Mouse (Mus musculus): ENCODE results near the gene Fgf16. TPM values are rescaled to one million over a fixed set of nuclear protein-coding genes. Genes with fewer than 3 reads are reported as not detected.
A peak's percentile ranks its signal among the peaks of the same experiment; 100 is the strongest.

Fgf16 gene
- not detected in 2 replicates for polyA plus RNA-seq (2014; fragmentation: Nextera tagmentation; extraction: Ambion mirVana)

GRCm38 (mm10) chrX:105764162-105765004 is at the start of gene Fgf16:
Gene Fgf16 (plus strand): TSS chrX:105764279.
- H3K27me3 ChIP-seq (ENCODE audit: control insufficient read depth, insufficient read depth, low read length) = peaks cover 17% of the 10 kb centered on the region
- H3K36me3 ChIP-seq (ENCODE audit: control insufficient read depth, insufficient read depth, low read length) = no peaks in the 10 kb centered on the region
- H3K4me2 ChIP-seq (ENCODE audit: low read depth, low read length) = peak within 1 kb of the TSS; percentile 52
- H3K4me1 ChIP-seq (ENCODE audit: control insufficient read depth, insufficient read depth, low read length) = no peaks in the 10 kb centered on the region
- WGBS = 15% methylated on average over 67 of the region's 86 CpGs
- H3K9me3 ChIP-seq (ENCODE audit: control insufficient read depth, low read length) = no peaks in the 10 kb centered on the region
- peak; percentile 35; the same call in 1 of the 2 replicates for ATAC-seq (ENCODE audit: low read depth)
- H3K9ac ChIP-seq (replicated peaks; ENCODE audit: low read depth, low read length) = no peak within 1 kb of the TSS
- H3K27ac ChIP-seq (ENCODE audit: low read depth, low read length) = no peak within 1 kb of the TSS
- peak within 1 kb of the TSS; percentile 31 for H3K4me3 ChIP-seq (ENCODE audit: low read depth, low read length)

DNA sequence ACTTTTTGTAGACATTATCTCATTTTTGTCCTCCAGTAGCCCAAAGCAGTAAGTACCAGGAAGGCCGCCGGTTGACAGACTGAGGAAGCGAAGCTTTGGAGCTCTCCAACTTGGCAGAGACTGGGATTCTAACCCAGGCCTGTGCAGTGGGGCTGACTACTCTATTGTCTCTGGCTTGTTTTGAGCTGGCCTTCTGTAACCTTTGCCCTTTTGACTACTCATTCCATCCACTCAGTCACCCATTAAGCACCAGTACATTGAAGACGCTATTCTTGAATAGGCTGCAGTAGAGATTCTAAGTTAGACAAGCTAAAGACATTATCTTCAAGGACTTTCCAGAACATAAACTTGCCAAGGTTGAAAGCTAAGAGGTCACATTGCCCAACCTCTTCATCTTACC is 49.3 kb upstream of the Fgf16 start:
- 60% methylated on average over 4 of the region's 4 CpGs for WGBS
- Histone ChIP-seq H3K9me3 (ENCODE audit: control insufficient read depth, low read length) (no peaks in the 10 kb centered on the region), H3K4me2 (ENCODE audit: low read depth, low read length) (no peak overlapping the region), H3K4me1 (ENCODE audit: control insufficient read depth, insufficient read depth, low read length) (no peaks in the 10 kb centered on the region), H3K36me3 (ENCODE audit: control insufficient read depth, insufficient read depth, low read length) (no peaks in the 10 kb centered on the region), H3K27me3 (ENCODE audit: control insufficient read depth, insufficient read depth, low read length) (no peaks in the 10 kb centered on the region), H3K27ac (ENCODE audit: low read depth, low read length) (no peak overlapping the region), H3K4me3 (ENCODE audit: low read depth, low read length) (no peak overlapping the region), H3K9ac (replicated peaks; ENCODE audit: low read depth, low read length) (no peak overlapping the region)
- ATAC-seq (ENCODE audit: low read depth) = no peak

- no peak overlapping the region for H3K4me2 ChIP-seq (ENCODE audit: low read depth, low read length)
- no peaks in the 10 kb centered on the region for H3K36me3 ChIP-seq (ENCODE audit: control insufficient read depth, insufficient read depth, low read length)
- no peak overlapping the region for H3K4me3 ChIP-seq (ENCODE audit: low read depth, low read length)
- no peak overlapping the region for H3K9ac ChIP-seq (replicated peaks; ENCODE audit: low read depth, low read length)
- WGBS = 94% methylated on average over 7 of the region's 7 CpGs
- no peaks in the 10 kb centered on the region for H3K9me3 ChIP-seq (ENCODE audit: control insufficient read depth, low read length)
- H3K27me3 ChIP-seq (ENCODE audit: control insufficient read depth, insufficient read depth, low read length) = no peaks in the 10 kb centered on the region
- no peak for ATAC-seq (ENCODE audit: low read depth)
- no peak overlapping the region for H3K27ac ChIP-seq (ENCODE audit: low read depth, low read length)
- no peaks in the 10 kb centered on the region for H3K4me1 ChIP-seq (ENCODE audit: control insufficient read depth, insufficient read depth, low read length)
These were observed 48.2 kb upstream of the Fgf16 start for GRCm38 (mm10) chrX:105715789-105716321.

DNA sequence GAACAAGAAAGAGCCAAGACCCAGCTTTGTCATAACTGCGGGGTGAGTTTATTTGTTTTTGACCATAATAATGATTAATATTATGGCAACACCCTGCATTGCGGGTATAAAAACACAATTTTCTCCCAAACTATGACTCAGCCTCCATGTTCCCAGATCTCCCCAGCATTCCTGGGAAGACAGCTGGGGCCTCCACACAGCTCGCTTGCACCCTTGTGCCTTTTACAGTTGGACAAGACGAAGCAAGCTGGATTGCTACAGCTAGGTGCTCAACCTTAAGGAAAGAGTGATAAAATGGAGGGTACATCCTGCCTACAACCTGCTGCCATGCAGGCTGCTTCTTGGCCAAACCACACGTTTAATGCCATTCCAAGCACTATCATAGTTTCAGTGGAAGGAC is 45.7 kb upstream of the Fgf16 start:
- 92% methylated on average over 5 of the region's 5 CpGs for WGBS
- H3K27me3 ChIP-seq (ENCODE audit: control insufficient read depth, insufficient read depth, low read length) = no peaks in the 10 kb centered on the region
- H3K27ac ChIP-seq (ENCODE audit: low read depth, low read length) = no peak overlapping the region
- no peaks in the 10 kb centered on the region for H3K36me3 ChIP-seq (ENCODE audit: control insufficient read depth, insufficient read depth, low read length)
- no peaks in the 10 kb centered on the region for H3K9me3 ChIP-seq (ENCODE audit: control insufficient read depth, low read length)
- no peak overlapping the region for H3K9ac ChIP-seq (replicated peaks; ENCODE audit: low read depth, low read length)
- ATAC-seq (ENCODE audit: low read depth) = no peak
- H3K4me2 ChIP-seq (ENCODE audit: low read depth, low read length) = no peak overlapping the region
- no peaks in the 10 kb centered on the region for H3K4me1 ChIP-seq (ENCODE audit: control insufficient read depth, insufficient read depth, low read length)
- H3K4me3 ChIP-seq (ENCODE audit: low read depth, low read length) = no peak overlapping the region

GRCm38 (mm10) chrX:105718943-105719342 is 45.1 kb upstream of the Fgf16 start:
- Histone ChIP-seq H3K9me3 (ENCODE audit: control insufficient read depth, low read length) (no peaks in the 10 kb centered on the region), H3K4me1 (ENCODE audit: control insufficient read depth, insufficient read depth, low read length) (no peaks in the 10 kb centered on the region), H3K9ac (replicated peaks; ENCODE audit: low read depth, low read length) (no peak overlapping the region), H3K4me3 (ENCODE audit: low read depth, low read length) (no peak overlapping the region), H3K4me2 (ENCODE audit: low read depth, low read length) (no peak overlapping the region), H3K27me3 (ENCODE audit: control insufficient read depth, insufficient read depth, low read length) (no peaks in the 10 kb centered on the region), H3K36me3 (ENCODE audit: control insufficient read depth, insufficient read depth, low read length) (no peaks in the 10 kb centered on the region), H3K27ac (ENCODE audit: low read depth, low read length) (no peak overlapping the region)
- ATAC-seq (ENCODE audit: low read depth) = no peak
- 88% methylated on average over 5 of the region's 5 CpGs for WGBS

DNA sequence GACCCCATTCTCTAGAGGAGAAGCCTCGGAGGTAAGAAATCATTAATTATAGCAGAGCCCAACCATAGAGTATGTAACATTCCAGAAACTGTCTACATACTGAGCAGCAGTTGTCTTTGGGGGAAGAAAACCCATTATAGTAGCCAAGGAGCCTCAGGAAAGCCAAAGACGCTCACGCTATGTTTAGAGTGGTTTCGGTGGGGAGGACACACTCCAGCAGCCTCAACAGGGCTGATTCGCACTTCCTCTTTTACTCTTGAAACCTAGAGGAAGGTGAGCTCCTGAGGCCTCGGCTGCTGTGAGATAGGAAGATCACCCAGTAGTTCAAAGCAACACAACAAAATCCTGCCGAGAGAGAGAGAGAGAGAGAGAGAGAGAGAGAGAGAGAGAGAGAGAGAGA is 39.9 kb upstream of the Fgf16 start:
- ATAC-seq (ENCODE audit: low read depth) = no peak
- no peaks in the 10 kb centered on the region for H3K36me3 ChIP-seq (ENCODE audit: control insufficient read depth, insufficient read depth, low read length)
- H3K27ac ChIP-seq (ENCODE audit: low read depth, low read length) = no peak overlapping the region
- WGBS = 84% methylated on average over 7 of the region's 7 CpGs
- no peak overlapping the region for H3K9ac ChIP-seq (replicated peaks; ENCODE audit: low read depth, low read length)
- no peak overlapping the region for H3K4me3 ChIP-seq (ENCODE audit: low read depth, low read length)
- H3K27me3 ChIP-seq (ENCODE audit: control insufficient read depth, insufficient read depth, low read length) = no peaks in the 10 kb centered on the region
- no peak overlapping the region for H3K4me2 ChIP-seq (ENCODE audit: low read depth, low read length)
- H3K4me1 ChIP-seq (ENCODE audit: control insufficient read depth, insufficient read depth, low read length) = no peaks in the 10 kb centered on the region
- no peaks in the 10 kb centered on the region for H3K9me3 ChIP-seq (ENCODE audit: control insufficient read depth, low read length)

GRCm38 (mm10) chrX:105762847-105763527 is 1.1 kb upstream of the Fgf16 start:
- Histone ChIP-seq H3K4me2 (ENCODE audit: low read depth, low read length) (peak overlapping the region; percentile 52), H3K27ac (ENCODE audit: low read depth, low read length) (no peak overlapping the region), H3K27me3 (ENCODE audit: control insufficient read depth, insufficient read depth, low read length) (peaks cover 17% of the 10 kb centered on the region), H3K9ac (replicated peaks; ENCODE audit: low read depth, low read length) (no peak overlapping the region), H3K4me3 (ENCODE audit: low read depth, low read length) (peak overlapping the region; percentile 31), H3K4me1 (ENCODE audit: control insufficient read depth, insufficient read depth, low read length) (no peaks in the 10 kb centered on the region), H3K36me3 (ENCODE audit: control insufficient read depth, insufficient read depth, low read length) (no peaks in the 10 kb centered on the region), H3K9me3 (ENCODE audit: control insufficient read depth, low read length) (no peaks in the 10 kb centered on the region)
- peak; percentile 15; the same call in 1 of the 2 replicates for ATAC-seq (ENCODE audit: low read depth)
- 15% methylated on average over 23 of the region's 23 CpGs for WGBS

- H3K9ac ChIP-seq (replicated peaks; ENCODE audit: low read depth, low read length) = no peak overlapping the region
- no peaks in the 10 kb centered on the region for H3K9me3 ChIP-seq (ENCODE audit: control insufficient read depth, low read length)
- ATAC-seq (ENCODE audit: low read depth) = peak; percentile 48
- H3K4me2 ChIP-seq (ENCODE audit: low read depth, low read length) = peak overlapping the region; percentile 52
- 10% methylated on average over 20 of the region's 20 CpGs for WGBS
- H3K4me1 ChIP-seq (ENCODE audit: control insufficient read depth, insufficient read depth, low read length) = no peaks in the 10 kb centered on the region
- no peaks in the 10 kb centered on the region for H3K36me3 ChIP-seq (ENCODE audit: control insufficient read depth, insufficient read depth, low read length)
- H3K4me3 ChIP-seq (ENCODE audit: low read depth, low read length) = peak overlapping the region; percentile 31
- peaks cover 17% of the 10 kb centered on the region for H3K27me3 ChIP-seq (ENCODE audit: control insufficient read depth, insufficient read depth, low read length)
- H3K27ac ChIP-seq (ENCODE audit: low read depth, low read length) = no peak overlapping the region
These were observed 467 bp upstream of the Fgf16 start for GRCm38 (mm10) chrX:105763612-105764011.
